Mouse (Mus musculus): ENCODE data around the gene Zfp61. TPM values are rescaled to one million over a fixed set of nuclear protein-coding genes. Genes with fewer than 3 reads are reported as not detected.

Gene Zfp61
- polyA plus RNA-seq, 1 experiment, result 1.5 TPM

DNA sequence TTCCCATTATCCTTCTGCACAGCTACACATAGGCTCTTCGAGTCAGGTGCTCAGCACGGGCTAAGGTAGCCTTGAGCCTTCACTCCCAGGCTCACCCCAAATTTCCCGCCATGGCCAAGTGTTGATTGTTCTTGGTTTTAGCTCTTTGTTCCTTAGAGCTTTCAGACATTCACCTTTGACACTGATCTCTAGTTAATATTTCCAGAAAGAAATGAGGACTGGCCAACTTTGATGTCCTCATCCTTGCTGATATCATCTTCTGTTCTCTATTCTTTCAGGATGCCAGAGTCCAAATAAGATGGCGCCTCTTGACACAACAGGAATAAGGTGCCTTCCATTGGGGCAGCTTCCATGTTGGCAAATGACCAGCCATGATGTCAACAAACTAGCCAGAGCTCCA is 26.6 kb downstream of the Zfp61 start:
- TF ChIP-seq POLR2A (IDR thresholded peaks at IDR 0.05; ENCODE audit: low read depth, low read length) (no peak), CTCF (IDR thresholded peaks at IDR 0.05; ENCODE audit: extremely low read depth, insufficient read length, insufficient replicate concordance, low read depth, low read length) (no peak)
- Histone ChIP-seq H3K27me3 (ENCODE audit: control insufficient read depth, insufficient read depth, low read length) (no peaks in the 10 kb centered on the region), H3K36me3 (ENCODE audit: control insufficient read depth, insufficient read depth, low read length) (peaks cover 8% of the 10 kb centered on the region), H3K4me1 (ENCODE audit: control insufficient read depth, insufficient read depth, insufficient read length, low read length) (peaks cover 2% of the 10 kb centered on the region; the same call in 1 of the 2 replicates), H3K4me3 (ENCODE audit: low read depth, low read length) (no peak overlapping the region), H3K27ac (ENCODE audit: insufficient read depth, low read depth, low read length) (no peak overlapping the region)
- WGBS, result 86% methylated on average over 4 of the region's 4 CpGs

GRCm38 (mm10) chr7:24271191-24271590 is 29.8 kb downstream of the Zfp61 start:
- Histone ChIP-seq H3K27ac (ENCODE audit: insufficient read depth, low read depth, low read length) (no peak overlapping the region), H3K4me1 (ENCODE audit: control insufficient read depth, insufficient read depth, insufficient read length, low read length) (peaks cover 2% of the 10 kb centered on the region; the same call in 1 of the 2 replicates), H3K36me3 (ENCODE audit: control insufficient read depth, insufficient read depth, low read length) (peaks cover 8% of the 10 kb centered on the region), H3K27me3 (ENCODE audit: control insufficient read depth, insufficient read depth, low read length) (no peaks in the 10 kb centered on the region), H3K4me3 (ENCODE audit: low read depth, low read length) (no peak overlapping the region)
- 95% methylated on average over 6 of the region's 6 CpGs for WGBS
- TF ChIP-seq POLR2A (IDR thresholded peaks at IDR 0.05; ENCODE audit: low read depth, low read length), result no peak
- TF ChIP-seq CTCF (IDR thresholded peaks at IDR 0.05; ENCODE audit: extremely low read depth, insufficient read length, insufficient replicate concordance, low read depth, low read length), result no peak

- Histone ChIP-seq H3K4me3 (ENCODE audit: low read depth, low read length) (peak within 1 kb of the TSS; percentile 92), H3K36me3 (ENCODE audit: control insufficient read depth, insufficient read depth, low read length) (peaks cover 8% of the 10 kb centered on the region), H3K27me3 (ENCODE audit: control insufficient read depth, insufficient read depth, low read length) (no peaks in the 10 kb centered on the region), H3K27ac (ENCODE audit: insufficient read depth, low read depth, low read length) (no peak within 1 kb of the TSS), H3K4me1 (ENCODE audit: control insufficient read depth, insufficient read depth, insufficient read length, low read length) (peaks cover 2% of the 10 kb centered on the region; the same call in 1 of the 2 replicates)
- WGBS, result under 1% methylated on average over 12 of the region's 12 CpGs
- no peak for TF ChIP-seq CTCF (IDR thresholded peaks at IDR 0.05; ENCODE audit: extremely low read depth, insufficient read length, insufficient replicate concordance, low read depth, low read length)
- TF ChIP-seq POLR2A (IDR thresholded peaks at IDR 0.05; ENCODE audit: low read depth, low read length), result peak; percentile 55; the same call in 1 of the 2 replicates
Measured at GRCm38 (mm10) chr7:24270288-24270672, 30.8 kb downstream of the Zfp61 start, which contains the start of gene Zfp93. TSS of gene Zfp93 (plus strand) at chr7:24270420.

GRCm38 (mm10) chr7:24269667-24270287 is 31.3 kb downstream of the Zfp61 start:
- Histone ChIP-seq H3K27ac (ENCODE audit: insufficient read depth, low read depth, low read length) (no peak overlapping the region), H3K4me3 (ENCODE audit: low read depth, low read length) (peak overlapping the region; percentile 92), H3K4me1 (ENCODE audit: control insufficient read depth, insufficient read depth, insufficient read length, low read length) (peaks cover 2% of the 10 kb centered on the region; the same call in 1 of the 2 replicates), H3K36me3 (ENCODE audit: control insufficient read depth, insufficient read depth, low read length) (peaks cover 5% of the 10 kb centered on the region; the same call in 1 of the 2 replicates), H3K27me3 (ENCODE audit: control insufficient read depth, insufficient read depth, low read length) (no peaks in the 10 kb centered on the region)
- 33% methylated on average over 7 of the region's 7 CpGs for WGBS
- TF ChIP-seq POLR2A (IDR thresholded peaks at IDR 0.05; ENCODE audit: low read depth, low read length), result no peak
- no peak for TF ChIP-seq CTCF (IDR thresholded peaks at IDR 0.05; ENCODE audit: extremely low read depth, insufficient read length, insufficient replicate concordance, low read depth, low read length)

GRCm38 (mm10) chr7:24269256-24269655 is 31.8 kb downstream of the Zfp61 start:
- Histone ChIP-seq H3K4me3 (ENCODE audit: low read depth, low read length) (no peak overlapping the region), H3K4me1 (ENCODE audit: control insufficient read depth, insufficient read depth, insufficient read length, low read length) (peaks cover 2% of the 10 kb centered on the region; the same call in 1 of the 2 replicates), H3K27ac (ENCODE audit: insufficient read depth, low read depth, low read length) (no peak overlapping the region), H3K27me3 (ENCODE audit: control insufficient read depth, insufficient read depth, low read length) (no peaks in the 10 kb centered on the region), H3K36me3 (ENCODE audit: control insufficient read depth, insufficient read depth, low read length) (0 out of 2 replicates have a peak, but pooled peaks cover under 1% of the 10 kb centered on the region)
- TF ChIP-seq CTCF (IDR thresholded peaks at IDR 0.05; ENCODE audit: extremely low read depth, insufficient read length, insufficient replicate concordance, low read depth, low read length) (no peak), POLR2A (IDR thresholded peaks at IDR 0.05; ENCODE audit: low read depth, low read length) (no peak)
- 84% methylated on average over 3 of the region's 3 CpGs for WGBS

- Histone ChIP-seq H3K36me3 (ENCODE audit: control insufficient read depth, insufficient read depth, low read length) (no peaks in the 10 kb centered on the region), H3K27me3 (ENCODE audit: control insufficient read depth, insufficient read depth, low read length) (no peaks in the 10 kb centered on the region), H3K27ac (ENCODE audit: insufficient read depth, low read depth, low read length) (no peak overlapping the region), H3K4me3 (ENCODE audit: low read depth, low read length) (no peak overlapping the region), H3K4me1 (ENCODE audit: control insufficient read depth, insufficient read depth, insufficient read length, low read length) (peaks cover 2% of the 10 kb centered on the region; the same call in 1 of the 2 replicates)
- WGBS, result 82% methylated on average over 24 of the region's 24 CpGs
- no peak for TF ChIP-seq CTCF (IDR thresholded peaks at IDR 0.05; ENCODE audit: extremely low read depth, insufficient read length, insufficient replicate concordance, low read depth, low read length)
- TF ChIP-seq POLR2A (IDR thresholded peaks at IDR 0.05; ENCODE audit: low read depth, low read length), result no peak
Measured at GRCm38 (mm10) chr7:24268176-24269155, 32.6 kb downstream of the Zfp61 start.

GRCm38 (mm10) chr7:24260000-24260312 is 41.1 kb downstream of the Zfp61 start:
- Histone ChIP-seq H3K4me1 (ENCODE audit: control insufficient read depth, insufficient read depth, insufficient read length, low read length) (no peaks in the 10 kb centered on the region), H3K4me3 (ENCODE audit: low read depth, low read length) (no peak overlapping the region), H3K36me3 (ENCODE audit: control insufficient read depth, insufficient read depth, low read length) (no peaks in the 10 kb centered on the region; the same call in 1 of the 2 replicates), H3K27ac (ENCODE audit: insufficient read depth, low read depth, low read length) (peak overlapping the region; percentile 56; the same call in 1 of the 2 replicates), H3K27me3 (ENCODE audit: control insufficient read depth, insufficient read depth, low read length) (no peaks in the 10 kb centered on the region)
- TF ChIP-seq CTCF (IDR thresholded peaks at IDR 0.05; ENCODE audit: extremely low read depth, insufficient read length, insufficient replicate concordance, low read depth, low read length) (no peak), POLR2A (IDR thresholded peaks at IDR 0.05; ENCODE audit: low read depth, low read length) (no peak)
- 61% methylated on average over 4 of the region's 4 CpGs for WGBS

Data from small intestine, adult 2 months (tissue).